Mouse (Mus musculus): ENCODE results near the gene Hba-x. TPM values are rescaled to one million over a fixed set of nuclear protein-coding genes. Genes with fewer than 3 reads are reported as not detected.

The Hba-x gene
- total RNA-seq, 2 experiments from 2014 or later, result not detected

DNA sequence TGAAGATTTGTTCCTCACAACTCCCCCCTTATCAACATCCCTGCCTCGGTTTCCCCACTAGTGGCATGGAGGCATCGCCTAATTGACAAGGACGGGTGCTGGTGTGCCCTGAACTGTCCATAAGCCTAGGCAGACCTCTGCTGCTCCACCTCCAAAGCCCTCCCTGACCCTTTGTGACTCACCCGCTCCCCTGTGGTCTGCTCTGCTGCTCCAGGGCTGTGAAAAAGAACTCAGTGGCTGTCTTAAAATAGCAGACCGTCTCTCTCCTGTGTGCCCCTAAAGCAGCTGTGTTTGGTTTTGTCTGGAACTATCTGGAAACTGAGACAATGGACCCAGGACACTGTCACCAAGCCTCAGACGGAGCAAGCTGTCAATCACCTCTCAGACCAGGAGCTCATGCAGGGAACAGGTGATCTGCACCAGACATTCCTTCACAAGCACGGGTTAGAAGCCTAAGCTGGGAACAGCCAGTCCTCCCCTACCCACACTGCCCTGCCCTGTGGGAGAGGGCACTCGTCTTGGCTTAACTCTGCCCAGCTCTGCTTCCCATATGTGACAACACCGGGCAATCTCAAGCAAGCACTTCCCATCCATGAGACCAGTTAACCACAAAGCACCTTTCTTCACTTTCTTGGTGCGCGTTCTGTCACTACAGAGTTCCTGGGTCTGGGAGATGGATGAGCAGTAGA, 44.5 kb downstream of the Hba-x start:
- Histone ChIP-seq H3K4me3 (no peak overlapping the region), H3K27ac (no peak overlapping the region)
- DNase-seq (ENCODE audit: extremely low spot score in 1 of 2, low spot score in 2 of 2), result no peak
- intact Hi-C loops (cut with DNase I), result loop anchor here (2.0 to 10.0 kb wide), 3 partner anchors 104 to 646 kb away; partner anchors contain the start of gene Bod1
- TF ChIP-seq CTCF (IDR thresholded peaks at IDR 0.05), result no peak

DNA sequence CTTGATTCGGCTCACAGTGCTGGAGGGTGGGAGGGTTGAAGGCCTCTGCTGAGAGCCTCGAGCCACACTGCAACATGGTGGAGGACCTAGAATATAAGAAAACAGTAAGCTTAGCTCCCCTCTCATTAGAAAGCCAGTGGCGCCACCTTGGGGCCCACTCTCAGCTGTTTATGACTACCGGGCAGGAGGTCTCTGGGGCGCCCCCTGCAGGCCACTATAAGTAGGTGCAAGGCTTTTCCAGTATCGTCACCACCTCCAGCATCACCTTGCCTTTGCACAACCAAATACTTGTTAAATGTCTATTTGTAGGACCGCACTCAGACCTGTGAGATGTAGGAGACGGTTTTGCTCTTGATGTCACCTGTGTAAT, 45.0 kb downstream of the Hba-x start:
- peak; percentile 94 for TF ChIP-seq CTCF (IDR thresholded peaks at IDR 0.05)
- Histone ChIP-seq H3K27ac (no peak overlapping the region), H3K4me3 (no peak overlapping the region)
- intact Hi-C loops (cut with DNase I), result loop anchor here (2.0 to 10.0 kb wide), 3 partner anchors 104 to 646 kb away; partner anchors contain the start of gene Bod1
- DNase-seq (ENCODE audit: extremely low spot score in 1 of 2, low spot score in 2 of 2), result peak; percentile 62 to 65

GRCm38 (mm10) chr11:32324609-32325008, 48.4 kb downstream of the Hba-x start:
- TF ChIP-seq CTCF (IDR thresholded peaks at IDR 0.05), result peak; percentile 92
- Histone ChIP-seq H3K4me3 (peak overlapping the region; percentile 23; the same call in 1 of the 2 replicates), H3K27ac (no peak overlapping the region)
- DNase-seq (ENCODE audit: extremely low spot score in 1 of 2, low spot score in 2 of 2), result peak; percentile 81 to 87
- intact Hi-C loops (cut with DNase I), result loop anchor here (2.0 to 10.0 kb wide), 3 partner anchors 142 to 650 kb away; partner anchors contain the start of gene Bod1

Other genes starting within 250 kb of the Hba-x start
- not detected for gene Il9r, start 76.1 kb upstream of the Hba-x start, total RNA-seq (2021)
- 10 to 100 TPM; 19.2 to 24.6 TPM for gene Snrnp25, start 71.0 kb upstream of the Hba-x start, total RNA-seq (2021)
- 10 to 100 TPM; 13.9 to 14.4 TPM for gene Rhbdf1, start 54.1 kb upstream of the Hba-x start, total RNA-seq (2021)
- gene Mpg, start 49.9 kb upstream of the Hba-x start, total RNA-seq (2021), result 10 to 100 TPM; 17.5 to 19.1 TPM
- 10 to 100 TPM; 45.2 to 52.2 TPM for gene Nprl3, start 8.7 kb upstream of the Hba-x start, total RNA-seq (2021)
- gene Hba-a1, start 7.1 kb downstream of the Hba-x start, total RNA-seq (2021), result 100 to 1,000 TPM; 247 to 343 TPM
- not detected for gene Hbq1b, start 10.6 kb downstream of the Hba-x start, total RNA-seq (2021)
- 100 to 1,000 TPM; 271 to 300 TPM for gene Hba-a2, start 20.1 kb downstream of the Hba-x start, total RNA-seq (2021)
- gene Hbq1a, start 23.7 kb downstream of the Hba-x start, total RNA-seq (2021), result 1 to 10 TPM; 1.7 TPM
- gene Sh3pxd2b, start 71.4 kb downstream of the Hba-x start, total RNA-seq (2021), result 10 to 100 TPM; 11.4 to 16.4 TPM
- 10 to 100 TPM; 53.9 to 57.3 TPM for gene Ubtd2, start 179.0 kb downstream of the Hba-x start, total RNA-seq (2021)